Mouse (Mus musculus): ENCODE measurements around the gene B3galt4. TPM values are rescaled to one million over a fixed set of nuclear protein-coding genes. Genes with fewer than 3 reads are reported as not detected.
"Not testable (repeated sequence)": the region's sequence is repeated elsewhere in the genome, so short reads cannot be mapped to it uniquely, and the experiment has no call there.

Gene B3galt4
- total RNA-seq, 2 experiments from 2014 or later, result 4.5 to 6.2 TPM

DNA sequence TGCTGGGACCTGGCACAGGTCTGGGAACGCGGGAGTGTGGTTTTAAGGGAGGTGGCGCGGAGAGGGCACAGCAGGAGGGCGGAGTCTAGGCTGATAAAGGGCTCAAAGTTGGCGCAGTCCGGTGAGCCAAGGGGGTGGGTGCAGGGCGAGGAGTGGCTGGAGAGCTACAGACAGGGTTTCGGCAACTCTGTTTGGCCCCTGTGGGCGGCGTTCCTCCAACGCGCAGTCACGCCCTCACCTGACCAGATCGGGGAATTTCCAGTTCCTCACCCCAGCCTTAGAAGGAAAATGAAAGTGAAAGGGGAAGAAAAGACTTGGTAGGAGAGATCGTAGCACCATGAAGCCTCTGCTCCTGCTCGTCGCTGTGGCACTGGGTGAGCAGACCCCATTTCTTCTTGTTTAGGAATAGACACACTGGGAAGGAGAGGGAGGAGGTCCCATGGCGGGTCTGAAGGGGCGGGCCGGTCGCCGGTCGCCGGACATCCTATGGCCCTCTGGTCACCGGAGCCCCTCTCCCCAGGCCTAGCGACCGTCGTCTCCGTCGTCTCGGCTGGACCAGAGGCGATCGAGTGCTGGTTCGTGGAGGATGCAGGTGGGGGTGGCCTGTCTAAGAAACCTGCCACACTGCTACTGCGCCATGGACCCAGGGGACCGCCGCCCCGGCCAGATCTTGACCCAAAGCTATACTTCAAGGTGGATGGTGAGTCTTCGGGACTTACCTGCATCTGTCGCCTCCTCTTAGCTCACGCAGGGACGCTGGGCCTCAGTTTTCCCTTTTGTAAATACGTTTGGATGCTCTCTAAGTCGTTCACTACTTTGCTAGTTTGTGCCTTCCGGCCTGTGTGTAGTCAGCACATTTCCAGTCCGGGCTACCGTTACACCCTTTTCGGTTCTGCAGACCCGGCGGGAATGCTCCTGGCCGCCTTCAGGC, 31.7 kb downstream of the B3galt4 start:
- DNase-seq, result no peak

DNA sequence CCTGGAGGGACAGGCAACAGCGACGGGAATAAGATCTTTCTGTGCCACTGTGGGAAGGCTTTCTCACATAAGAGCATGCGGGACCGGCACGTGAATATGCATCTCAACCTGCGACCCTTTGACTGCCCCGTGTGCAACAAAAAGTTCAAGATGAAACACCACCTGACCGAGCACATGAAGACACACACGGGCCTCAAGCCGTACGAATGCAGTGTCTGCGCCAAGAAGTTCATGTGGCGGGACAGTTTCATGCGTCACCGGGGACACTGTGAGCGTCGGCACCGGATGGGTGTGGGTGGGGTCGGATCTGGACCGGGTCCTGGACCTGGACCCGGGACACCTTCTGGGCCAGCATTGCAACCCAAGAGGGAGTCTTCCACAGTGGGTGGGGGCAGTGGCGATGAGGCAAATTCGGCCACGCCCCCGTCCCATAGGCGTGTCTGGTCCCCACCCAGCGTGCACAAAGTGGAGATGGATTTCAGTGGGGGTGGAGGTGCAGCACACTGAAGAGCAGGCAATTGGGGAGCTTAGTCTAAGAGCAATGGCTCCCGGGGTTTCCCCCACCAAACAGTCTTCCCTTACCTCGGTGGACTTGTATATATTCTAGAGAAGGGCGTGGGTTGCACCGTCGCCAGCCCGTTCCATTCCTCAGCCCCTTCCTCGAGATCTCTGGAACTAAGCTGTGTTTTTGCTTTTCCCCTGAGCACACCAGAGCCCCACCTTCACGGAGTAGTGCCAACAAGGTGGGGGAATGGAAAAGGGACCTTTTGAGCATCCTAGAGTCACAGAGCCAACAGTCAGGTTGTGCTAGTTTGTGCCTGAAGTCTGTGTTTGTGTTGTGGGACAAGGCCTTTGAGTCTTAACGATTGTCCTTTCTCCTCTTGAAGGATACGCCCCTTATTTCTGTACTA, 32.7 kb downstream of the B3galt4 start:
- no peak for DNase-seq

DNA sequence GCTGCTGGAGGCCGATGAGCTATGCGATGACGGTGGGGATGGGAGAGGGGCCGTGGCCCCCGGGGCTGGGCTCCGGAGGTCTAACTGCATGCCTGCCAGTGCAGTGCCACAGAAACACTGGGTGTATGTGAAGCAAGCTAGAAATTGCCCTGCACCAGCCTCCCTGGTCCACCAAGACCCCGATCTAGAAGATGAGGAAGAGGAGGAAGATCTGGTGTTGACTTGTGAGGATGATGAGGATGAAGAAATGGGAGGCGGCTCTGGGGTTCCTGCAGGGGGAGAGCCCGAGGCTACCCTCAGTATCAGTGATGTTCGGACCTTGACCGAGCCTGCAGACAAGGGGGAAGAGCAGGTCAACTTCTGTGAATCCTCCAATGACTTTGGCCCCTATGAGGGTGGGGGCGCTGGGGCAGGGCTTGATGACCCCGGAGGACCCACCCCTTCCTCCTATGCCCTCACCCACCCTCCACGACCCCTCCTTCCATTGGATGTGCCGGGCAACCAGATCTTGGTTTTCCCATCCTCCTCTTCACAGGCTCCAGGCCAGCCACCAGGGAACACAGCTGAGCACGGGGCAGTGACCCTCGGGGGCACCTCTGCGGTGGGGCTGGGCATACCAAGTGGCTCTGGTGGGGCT, 33.5 kb downstream of the B3galt4 start:
- DNase-seq, result no peak

DNA sequence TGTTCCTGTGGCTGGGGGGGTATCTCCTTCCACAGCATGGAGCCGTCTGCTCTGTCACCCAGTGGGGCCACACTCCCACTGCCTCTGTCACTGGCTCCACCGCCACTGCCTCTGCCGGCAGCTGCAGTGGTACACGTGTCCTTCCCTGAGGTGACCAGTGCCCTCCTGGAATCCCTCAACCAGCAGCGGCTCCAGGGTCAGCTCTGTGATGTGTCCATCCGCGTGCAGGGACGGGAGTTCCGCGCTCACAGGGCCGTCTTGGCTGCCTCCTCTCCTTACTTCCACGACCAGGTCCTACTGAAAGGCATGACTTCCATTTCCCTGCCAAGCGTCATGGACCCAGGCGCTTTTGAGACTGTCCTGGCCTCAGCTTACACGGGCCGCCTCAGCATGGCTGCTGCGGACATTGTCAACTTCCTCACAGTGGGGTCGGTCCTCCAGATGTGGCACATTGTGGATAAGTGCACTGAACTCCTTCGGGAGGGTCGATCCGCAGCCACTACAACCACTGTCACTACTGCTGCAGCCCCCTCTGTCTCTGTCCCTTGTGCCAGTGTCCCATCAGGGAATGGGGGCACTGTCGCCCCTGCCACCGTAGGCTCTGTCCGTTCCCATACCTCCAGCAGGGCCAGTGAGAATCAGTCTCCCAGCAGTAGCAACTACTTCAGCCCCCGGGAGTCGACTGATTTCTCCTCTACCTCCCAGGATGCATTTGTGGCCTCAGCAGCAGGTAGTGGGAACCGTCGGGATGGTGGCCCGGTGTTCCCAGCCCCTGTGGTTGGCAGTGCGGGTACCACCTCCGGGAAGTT, 34.2 kb downstream of the B3galt4 start:
- DNase-seq, result no peak

DNA sequence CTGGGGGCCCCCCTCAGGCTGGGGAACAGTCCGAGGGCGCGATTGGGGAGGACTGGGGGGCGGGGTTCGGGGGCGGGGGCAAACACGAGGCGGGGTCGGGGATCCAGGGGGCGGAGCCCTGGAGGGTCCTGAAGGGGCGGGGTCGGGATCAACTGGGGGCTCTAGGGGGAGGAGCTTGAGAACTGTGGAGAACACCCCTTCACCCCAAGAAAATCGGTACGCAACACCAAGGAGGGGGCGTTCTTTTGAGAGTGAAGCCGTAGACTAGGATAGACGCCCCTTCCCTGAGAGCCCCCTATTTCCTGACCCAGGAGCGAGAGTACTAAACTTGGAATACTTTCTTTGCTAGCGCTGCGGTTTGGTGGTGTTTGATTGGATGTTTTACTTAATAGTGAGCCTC, 35.0 kb downstream of the B3galt4 start:
- no peak for DNase-seq

DNA sequence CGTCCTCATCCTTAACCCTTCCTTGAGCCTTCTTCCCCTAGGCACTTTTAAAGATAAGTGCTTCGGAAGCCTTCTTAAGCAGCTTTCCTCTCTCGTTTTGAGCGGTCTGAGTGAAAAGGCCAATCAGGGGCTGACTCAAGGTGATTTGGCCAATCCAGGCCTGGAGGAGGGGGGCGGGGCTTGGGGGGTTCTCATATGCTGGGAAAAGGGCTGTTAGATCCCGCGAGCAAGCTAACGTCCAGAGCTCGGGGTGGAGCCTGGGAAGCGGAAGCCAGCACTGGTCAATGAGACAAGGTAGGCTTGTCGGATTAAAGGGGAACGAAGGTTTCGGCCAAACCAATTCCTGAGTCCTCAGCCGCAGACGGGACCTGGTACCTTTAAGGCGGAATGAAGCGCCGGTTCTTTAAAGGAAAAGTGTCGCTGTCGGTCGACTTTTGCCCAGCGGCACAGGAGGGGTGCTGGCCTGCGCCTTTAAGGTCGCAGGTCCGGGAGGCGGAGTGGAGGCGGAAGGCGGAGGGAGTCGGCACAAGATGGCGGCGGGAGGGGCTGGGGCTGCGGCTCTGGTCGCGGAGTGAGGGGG, 35.5 kb downstream of the B3galt4 start, which contains the start of the genes Tapbp and Zbtb22:
TSS of gene Tapbp (plus strand) at position 229 of the 580 bp plus-strand sequence.
TSS of gene Zbtb22 (plus strand) at position 234 of the 580 bp plus-strand sequence.
- peak; percentile 94 to 95 for DNase-seq

DNA sequence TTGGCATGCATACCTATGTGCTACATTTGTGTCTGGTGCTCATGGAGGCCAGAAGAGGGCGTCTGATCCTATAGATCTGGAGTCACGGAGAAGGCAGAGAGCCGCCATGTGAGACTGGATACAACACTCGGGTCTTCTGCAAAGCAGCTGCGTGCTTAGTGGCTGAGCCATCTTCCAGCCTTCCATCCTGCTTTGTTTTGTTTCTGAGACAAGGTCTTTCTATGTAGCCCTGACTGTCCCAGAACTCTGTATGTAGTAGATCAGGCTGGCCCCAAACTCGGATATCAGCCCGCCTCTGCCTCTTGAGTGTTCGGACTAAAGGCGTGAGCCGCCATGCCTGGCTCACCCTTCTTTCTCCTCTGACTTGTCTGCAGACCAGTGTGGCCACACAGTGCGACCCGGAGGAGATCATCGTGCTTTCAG, 36.3 kb downstream of the B3galt4 start:
- DNase-seq, result no peak

DNA sequence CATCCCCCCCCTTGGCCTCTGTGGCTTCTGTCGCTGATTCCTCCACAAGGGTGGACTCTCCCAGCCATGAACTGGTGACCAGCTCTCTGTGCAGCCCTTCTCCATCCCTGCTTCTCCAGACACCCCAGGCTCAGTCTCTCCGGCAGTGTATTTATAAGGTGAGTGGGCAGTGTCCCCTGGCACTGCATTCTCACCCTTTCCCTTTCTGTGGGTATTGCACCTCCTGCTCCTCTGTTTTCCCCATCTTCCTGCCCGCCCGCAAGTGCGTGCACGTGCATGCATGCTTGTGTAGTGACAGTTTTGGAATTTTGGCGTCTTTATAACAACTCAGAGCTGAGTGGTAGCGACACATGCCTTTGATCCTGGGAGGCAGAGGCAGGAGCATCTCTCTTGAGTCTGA, 37.4 kb downstream of the B3galt4 start:
- DNase-seq, result no peak

DNA sequence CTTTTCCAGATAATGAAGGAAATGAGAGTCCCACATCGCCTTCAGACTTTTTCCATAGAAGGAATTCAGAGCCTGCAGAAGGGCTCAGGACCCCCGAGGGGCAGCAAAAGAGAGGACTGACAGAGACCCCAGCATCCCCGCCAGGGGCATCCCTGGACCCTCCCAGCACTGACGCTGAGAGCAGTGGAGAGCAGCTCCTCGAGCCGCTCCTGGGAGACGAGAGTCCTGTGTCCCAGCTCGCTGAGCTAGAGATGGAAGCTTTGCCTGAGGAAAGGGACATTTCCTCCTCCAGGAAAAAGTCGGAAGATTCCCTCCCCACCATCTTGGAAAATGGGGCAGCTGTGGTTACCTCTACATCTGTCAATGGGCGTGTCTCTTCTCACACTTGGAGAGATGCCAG, 38.0 kb downstream of the B3galt4 start:
- DNase-seq, result no peak

DNA sequence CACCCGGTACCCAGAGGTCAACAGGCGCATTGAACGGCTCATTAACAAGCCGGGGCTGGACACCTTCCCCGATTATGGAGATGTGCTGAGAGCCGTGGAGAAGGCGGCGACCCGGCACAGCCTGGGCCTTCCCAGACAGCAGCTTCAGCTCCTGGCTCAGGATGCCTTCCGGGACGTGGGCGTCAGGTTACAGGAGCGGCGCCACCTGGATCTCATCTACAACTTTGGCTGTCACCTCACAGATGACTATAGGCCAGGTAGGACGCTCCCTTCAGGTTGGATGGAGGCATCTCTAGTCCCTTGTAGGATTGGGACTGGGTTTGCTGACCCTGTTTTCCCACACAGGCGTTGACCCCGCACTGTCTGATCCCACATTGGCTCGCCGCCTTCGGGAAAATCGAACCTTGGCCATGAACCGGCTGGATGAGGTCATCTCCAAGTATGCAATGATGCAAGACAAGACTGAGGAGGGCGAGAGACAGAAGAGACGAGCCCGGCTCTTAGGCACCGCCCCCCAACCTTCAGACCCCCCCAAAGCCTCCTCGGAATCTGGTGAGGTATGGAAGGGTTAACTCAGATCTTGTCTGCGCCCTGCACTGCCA, 39.4 kb downstream of the B3galt4 start:
- no peak for DNase-seq

DNA sequence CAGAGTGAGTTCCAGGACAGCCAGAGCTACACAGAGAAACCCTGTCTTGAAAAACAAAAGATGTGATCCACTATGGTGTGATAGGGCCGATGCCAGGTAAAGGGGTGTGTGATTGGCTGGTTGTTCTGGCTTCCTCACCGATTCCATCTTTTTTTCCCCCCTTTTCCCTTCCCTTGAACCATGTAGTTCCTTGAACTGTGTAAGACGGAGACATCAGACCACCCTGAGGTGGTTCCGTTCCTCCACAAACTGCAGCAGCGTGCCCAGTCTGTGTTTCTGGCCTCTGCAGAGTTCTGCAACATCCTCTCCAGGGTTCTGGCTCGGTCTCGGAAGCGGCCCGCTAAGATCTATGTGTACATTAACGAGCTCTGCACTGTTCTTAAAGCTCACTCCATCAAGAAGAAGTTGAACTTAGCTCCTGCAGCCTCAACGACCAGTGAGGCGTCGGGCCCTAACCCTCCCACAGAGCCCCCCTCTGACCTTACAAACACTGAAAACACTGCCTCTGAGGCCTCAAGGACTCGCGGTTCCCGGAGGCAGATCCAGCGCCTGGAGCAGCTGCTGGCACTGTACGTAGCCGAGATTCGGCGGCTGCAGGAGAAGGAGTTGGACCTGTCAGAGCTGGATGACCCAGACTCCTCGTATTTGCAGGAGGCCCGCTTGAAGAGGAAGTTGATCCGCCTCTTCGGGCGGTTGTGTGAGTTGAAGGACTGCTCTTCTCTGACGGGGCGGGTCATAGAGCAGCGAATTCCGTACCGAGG, 40.1 kb downstream of the B3galt4 start:
- no peak for DNase-seq

DNA sequence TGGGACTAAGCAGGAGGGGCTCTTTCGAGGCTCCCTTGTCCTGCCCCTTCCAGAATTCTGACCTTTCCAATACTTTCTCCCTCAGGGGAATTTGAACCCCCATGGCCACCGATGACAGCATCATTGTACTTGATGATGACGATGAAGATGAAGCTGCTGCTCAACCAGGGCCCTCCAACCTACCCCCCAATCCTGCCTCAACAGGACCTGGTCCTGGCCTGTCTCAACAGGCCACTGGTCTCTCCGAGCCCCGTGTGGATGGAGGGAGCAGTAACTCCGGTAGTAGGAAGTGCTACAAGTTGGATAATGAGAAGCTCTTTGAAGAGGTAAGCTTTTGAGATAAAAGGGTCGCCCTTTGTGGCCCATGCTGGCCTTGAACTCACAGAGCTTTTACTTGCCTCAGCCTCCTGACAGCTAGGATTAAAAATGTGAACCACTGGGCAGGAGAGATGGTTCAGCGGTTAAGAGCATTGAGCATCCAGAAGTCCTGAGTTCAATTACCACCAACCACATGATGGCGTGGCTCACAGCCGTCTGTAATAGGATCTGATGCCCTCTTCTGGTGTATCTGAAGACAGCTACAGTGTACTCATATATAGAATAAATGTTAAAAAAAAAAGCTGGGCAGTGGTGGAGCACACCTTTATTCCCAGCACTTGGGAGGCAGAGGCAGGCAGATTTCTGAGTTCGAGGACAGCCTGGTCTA, 40.8 kb downstream of the B3galt4 start:
- no peak for DNase-seq

DNA sequence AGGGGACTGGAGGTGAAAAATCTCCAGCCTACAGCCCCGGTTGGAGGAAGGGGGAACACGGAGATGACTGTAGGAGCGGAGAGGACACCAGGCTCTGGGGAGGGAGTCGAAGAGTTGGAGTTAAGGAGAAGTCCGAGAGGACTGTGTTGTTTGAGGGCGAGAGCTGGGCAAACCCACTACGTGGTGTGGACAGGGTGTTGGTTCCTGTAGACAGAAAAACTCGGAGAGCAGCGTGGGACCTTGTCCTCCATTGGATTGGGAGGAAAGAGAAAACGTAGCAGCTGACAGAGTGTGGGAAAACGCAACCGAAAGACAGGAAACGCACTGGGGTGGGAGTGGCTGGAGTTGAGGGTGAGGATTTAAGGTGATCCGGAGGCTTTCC, 41.4 kb downstream of the B3galt4 start:
- no peak for DNase-seq

DNA sequence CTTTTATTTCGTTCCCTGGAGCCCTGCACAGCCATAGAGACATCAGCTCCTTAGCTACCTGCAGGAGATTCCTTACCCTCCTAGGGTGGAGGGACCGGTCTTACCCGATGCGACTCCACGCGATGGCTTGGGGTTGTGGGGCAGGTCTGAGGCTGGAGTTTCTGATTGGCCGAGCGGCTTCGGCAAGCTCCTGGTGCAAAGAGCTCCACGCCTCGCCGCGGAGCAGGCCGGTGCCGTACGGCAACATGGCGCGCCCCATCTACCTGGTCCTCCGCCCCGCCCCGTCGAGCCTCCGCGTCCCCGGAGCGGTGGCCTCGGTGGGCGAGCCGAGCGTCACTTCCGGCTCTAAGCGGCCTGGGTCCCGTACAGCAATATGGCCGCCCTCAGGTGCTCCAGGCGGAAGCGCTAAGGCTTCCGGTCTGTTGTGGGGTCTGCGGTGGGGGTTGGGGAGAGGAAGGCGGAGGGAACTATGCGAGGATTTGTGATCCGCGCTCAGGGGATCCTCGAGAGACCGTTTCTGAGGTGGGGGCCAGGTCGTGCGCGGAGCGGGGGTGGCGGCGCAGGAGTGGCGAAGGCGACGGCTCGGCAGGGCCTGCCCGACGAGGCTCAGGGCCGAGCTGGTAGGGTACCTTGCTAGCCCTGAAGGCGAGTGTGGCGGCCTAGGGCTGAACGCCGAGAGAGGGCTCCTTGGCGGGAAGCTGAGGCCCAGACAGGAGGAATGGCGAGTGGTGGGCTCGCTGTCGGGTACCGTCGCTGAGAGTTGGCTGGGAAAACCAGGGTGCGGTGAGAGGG, 42.0 kb downstream of the B3galt4 start, which contains the start of gene Daxx:
TSS of gene Daxx (plus strand) at position 338 of the 792 bp plus-strand sequence.
- DNase-seq, result peak; percentile 99

DNA sequence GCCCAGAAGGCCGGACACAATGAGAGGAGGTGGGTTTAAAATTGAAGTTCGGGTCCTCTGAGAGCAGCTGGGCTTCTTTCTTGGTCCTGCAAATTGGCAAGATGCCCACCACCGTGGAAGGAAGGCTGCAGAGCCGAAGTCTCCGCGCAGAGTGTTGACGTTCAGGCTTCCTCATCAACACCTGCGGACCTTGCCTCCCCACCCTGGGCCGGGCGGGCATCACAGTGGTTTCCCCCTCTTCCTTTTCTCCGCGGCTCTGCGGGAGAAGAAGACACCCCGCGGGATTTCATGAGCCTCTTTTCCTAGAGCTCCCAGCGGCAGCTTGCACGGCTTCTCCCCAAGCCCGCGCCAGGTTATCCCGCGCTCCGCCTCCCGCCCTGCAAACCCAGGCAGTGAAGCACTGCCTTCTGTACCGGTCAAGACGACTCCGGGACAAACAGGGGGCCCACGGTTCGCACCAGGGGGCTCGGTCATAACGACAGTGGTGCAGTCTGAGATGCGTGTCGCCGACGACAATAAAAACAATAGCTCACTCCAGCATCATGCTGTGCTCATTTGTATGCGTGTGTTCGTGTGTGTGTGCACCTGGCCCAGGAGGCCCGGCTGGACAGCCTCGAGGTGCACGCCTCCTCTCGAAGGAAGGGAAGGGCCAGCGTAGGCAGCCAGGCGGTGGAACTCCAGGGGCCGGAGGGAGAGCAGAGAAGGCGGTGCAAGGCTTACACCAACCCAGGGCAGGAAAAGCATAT, 42.8 kb downstream of the B3galt4 start:
- peak; percentile 55 for DNase-seq

DNA sequence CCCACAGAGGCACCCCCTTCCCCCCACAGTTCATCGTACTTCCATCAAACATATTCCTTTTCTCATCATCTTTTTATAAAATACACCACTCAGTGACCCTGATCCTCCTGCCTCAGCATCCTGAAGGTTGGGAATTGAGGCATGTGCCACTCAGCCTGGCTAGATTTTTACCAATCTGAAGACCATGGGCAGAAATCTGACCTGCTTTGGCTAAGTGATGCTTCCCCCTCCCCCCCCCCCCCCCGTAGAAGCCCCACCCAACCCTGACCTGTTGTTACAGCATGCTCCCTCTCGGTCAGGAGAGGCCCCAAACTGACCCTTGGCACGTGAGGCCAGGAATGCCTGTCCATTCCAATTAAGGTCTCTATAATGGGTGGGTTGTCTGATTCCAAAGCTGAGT, 46.5 kb downstream of the B3galt4 start, which contains the start of gene Platr17:
TSS of gene Platr17 (plus strand) at position 301 of the 400 bp plus-strand sequence.
- not testable (repeated sequence) for DNase-seq

DNA sequence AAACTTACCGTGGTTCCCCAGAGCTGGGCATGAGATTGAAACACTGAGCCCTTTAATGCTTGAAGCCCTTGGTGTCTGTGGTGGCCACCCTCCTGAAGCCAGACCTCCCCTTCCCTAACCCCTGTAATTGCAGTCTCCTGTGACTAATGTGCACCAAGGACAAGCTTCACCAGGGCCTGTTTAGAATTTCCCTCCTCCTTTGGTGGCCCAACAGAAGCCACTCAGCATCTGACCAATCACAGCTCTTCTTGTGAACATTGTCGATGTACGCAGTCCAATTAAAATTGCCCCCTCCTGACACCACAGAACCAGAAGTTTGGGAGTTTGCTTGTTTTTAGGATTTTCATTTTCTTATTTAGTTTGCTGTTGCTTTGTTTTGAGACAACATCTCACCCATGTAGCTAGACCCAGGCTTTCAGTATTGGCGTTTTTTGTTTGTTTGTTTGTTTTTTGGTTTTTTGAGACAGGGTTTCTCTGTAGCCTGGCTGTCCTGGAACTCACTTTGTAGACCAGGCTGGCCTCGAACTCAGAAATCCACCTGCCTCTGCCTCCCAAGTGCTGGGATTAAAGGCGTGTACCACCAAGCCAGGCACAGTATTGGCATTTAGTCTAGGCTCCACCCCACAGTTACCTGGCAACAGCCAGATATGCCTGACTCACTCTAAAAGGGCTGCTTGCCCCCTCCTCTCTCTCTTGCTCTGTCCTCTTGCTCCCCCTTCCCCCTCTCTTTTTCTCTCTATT, 47.2 kb downstream of the B3galt4 start:
- not testable (repeated sequence) for DNase-seq
